Mouse (Mus musculus) embryonic fibroblast, embryonic 13.5 days (primary cell): ENCODE results near the gene Tnfrsf12a. TPM values are rescaled to one million over a fixed set of nuclear protein-coding genes. Genes with fewer than 3 reads are reported as not detected.

Source experiments
- H3K27ac ChIP-seq: 2 replicates; pipeline ENCODE4 v1.5.1; 2012; ENCODE audit warnings: low read length, control low read depth, inconsistent platforms; ENCODE audit not compliant: insufficient read depth
- H3K4me1 ChIP-seq: 2 replicates; pipeline ENCODE4 v1.6.1; 2011; ENCODE audit warnings: low read length; ENCODE audit not compliant: control insufficient read depth, insufficient read depth
- H3K4me3 ChIP-seq: 2 replicates; pipeline ENCODE4 v1.5.1; 2011; ENCODE audit warnings: mild to moderate bottlenecking, control low read depth, low read length; ENCODE audit not compliant: insufficient read depth
- CTCF ChIP-seq: IDR thresholded peaks from 2 replicates; pipeline ENCODE4 v1.5.1; 2011; ENCODE audit warnings: mild to moderate bottlenecking, control low read depth, low read length, moderate library complexity, borderline replicate concordance; ENCODE audit not compliant: insufficient read depth
- POLR2A ChIP-seq: IDR thresholded peaks from 2 replicates; pipeline ENCODE4 v1.6.1; 2011; ENCODE audit warnings: low read depth, mild to moderate bottlenecking, control low read depth, low read length, moderate library complexity
- polyA plus RNA-seq: library from polyadenylated mRNA; stranded (reverse); fragments of >200 nt; gene quantifications from 2 replicates; pipeline ENCODE4 v1.2.4, GENCODE M21; 2011; ENCODE audit warnings: low read depth; ENCODE audit not compliant: missing spikeins, insufficient read length

Tnfrsf12a gene
- polyA plus RNA-seq, 1 experiment: 126 TPM

- Histone ChIP-seq H3K4me3 (no peak overlapping the region), H3K27ac (no peak overlapping the region), H3K4me1 (no peaks in the 10 kb centered on the region)
- TF ChIP-seq CTCF (no peak), POLR2A (no peak)
These were observed 23.9 kb downstream of the Tnfrsf12a start for GRCm38 (mm10) chr17:23653324-23653723.

GRCm38 (mm10) chr17:23651363-23651762, 25.9 kb downstream of the Tnfrsf12a start:
- no peak overlapping the region for H3K4me3 ChIP-seq
- TF ChIP-seq POLR2A (no peak), CTCF (no peak)
- no peaks in the 10 kb centered on the region for H3K4me1 ChIP-seq
- H3K27ac ChIP-seq: no peak overlapping the region

- no peak overlapping the region for H3K27ac ChIP-seq
- no peaks in the 10 kb centered on the region for H3K4me1 ChIP-seq
- TF ChIP-seq POLR2A (no peak), CTCF (no peak)
- no peak overlapping the region for H3K4me3 ChIP-seq
These were observed 31.4 kb downstream of the Tnfrsf12a start for GRCm38 (mm10) chr17:23645894-23646293.

- Histone ChIP-seq H3K27ac (no peak within 1 kb of the TSS), H3K4me1 (no peaks in the 10 kb centered on the region), H3K4me3 (peak within 1 kb of the TSS; percentile 31)
- no peak for TF ChIP-seq POLR2A
- no peak for TF ChIP-seq CTCF
These were observed 32.4 kb downstream of the Tnfrsf12a start, which contains the start of gene Mmp25 for GRCm38 (mm10) chr17:23644613-23645495. Gene Mmp25 (minus strand): TSS chr17:23645277.

- Histone ChIP-seq H3K27ac (no peak overlapping the region), H3K4me3 (no peak overlapping the region), H3K4me1 (no peaks in the 10 kb centered on the region)
- TF ChIP-seq POLR2A (no peak), CTCF (no peak)
These were observed 46.0 kb downstream of the Tnfrsf12a start for GRCm38 (mm10) chr17:23631241-23631640.

- Histone ChIP-seq H3K4me1 (no peaks in the 10 kb centered on the region), H3K27ac (no peak overlapping the region), H3K4me3 (no peak overlapping the region)
- TF ChIP-seq POLR2A (no peak), CTCF (peak; percentile 90)
These were observed 46.9 kb downstream of the Tnfrsf12a start for GRCm38 (mm10) chr17:23630195-23631020.

GRCm38 (mm10) chr17:23627813-23628212, 49.5 kb downstream of the Tnfrsf12a start:
- Histone ChIP-seq H3K4me1 (no peaks in the 10 kb centered on the region), H3K4me3 (no peak overlapping the region), H3K27ac (no peak overlapping the region)
- no peak for TF ChIP-seq POLR2A
- TF ChIP-seq CTCF: no peak

Other genes starting within 250 kb of the Tnfrsf12a start
- not detected in 2 replicates for gene Vmn2r117, start 197.8 kb downstream of the Tnfrsf12a start, polyA plus RNA-seq
- 6.5 TPM in 2 replicates for gene Zfp213, start 113.2 kb downstream of the Tnfrsf12a start, polyA plus RNA-seq
- gene Zfp13, start 78.0 kb downstream of the Tnfrsf12a start, polyA plus RNA-seq: 5.3 and 8.1 TPM in 2 replicates
- gene Zscan10, start 76.6 kb downstream of the Tnfrsf12a start, polyA plus RNA-seq: not detected in 2 replicates
- 0.30 and 0.50 TPM in 2 replicates for gene Mmp25, start 32.2 kb downstream of the Tnfrsf12a start, polyA plus RNA-seq
- not detected in 2 replicates for gene Bicdl2, start 17.0 kb downstream of the Tnfrsf12a start, polyA plus RNA-seq
- 146 and 164 TPM in 2 replicates for gene Hcfc1r1, start 3.9 kb downstream of the Tnfrsf12a start, polyA plus RNA-seq
- gene Thoc6, start 3.6 kb downstream of the Tnfrsf12a start, polyA plus RNA-seq: 15.7 and 20.1 TPM in 2 replicates
- gene Cldn6, start 1.8 kb upstream of the Tnfrsf12a start, polyA plus RNA-seq: not detected in 2 replicates
- gene Cldn9, start 6.6 kb upstream of the Tnfrsf12a start, polyA plus RNA-seq: not detected in 2 replicates
- gene 1520401A03Rik, start 45.3 kb upstream of the Tnfrsf12a start, polyA plus RNA-seq: not detected in 2 replicates
- gene Pkmyt1, start 48.9 kb upstream of the Tnfrsf12a start, polyA plus RNA-seq: 9.2 and 10.9 TPM in 2 replicates
- 5.1 and 6.3 TPM in 2 replicates for gene Paqr4, start 63.4 kb upstream of the Tnfrsf12a start, polyA plus RNA-seq
- not detected in 2 replicates for gene Kremen2, start 68.4 kb upstream of the Tnfrsf12a start, polyA plus RNA-seq
- gene Flywch1, start 94.1 kb upstream of the Tnfrsf12a start, polyA plus RNA-seq: 29.3 and 33.0 TPM in 2 replicates
- 2.2 and 2.8 TPM in 2 replicates for gene Flywch2, start 108.6 kb upstream of the Tnfrsf12a start, polyA plus RNA-seq
- 264 and 303 TPM in 2 replicates for gene Srrm2, start 113.1 kb upstream of the Tnfrsf12a start, polyA plus RNA-seq
- 303 and 364 TPM in 2 replicates for gene Elob, start 151.7 kb upstream of the Tnfrsf12a start, polyA plus RNA-seq
- not detected in 2 replicates for gene Prss33, start 158.6 kb upstream of the Tnfrsf12a start, polyA plus RNA-seq
- gene Prss32, start 166.4 kb upstream of the Tnfrsf12a start, polyA plus RNA-seq: not detected in 2 replicates
- not detected in 2 replicates for gene Prss41, start 166.7 kb upstream of the Tnfrsf12a start, polyA plus RNA-seq
- gene Prss21, start 190.6 kb upstream of the Tnfrsf12a start, polyA plus RNA-seq: not detected in 2 replicates
- gene Dcpp1, start 203.4 kb upstream of the Tnfrsf12a start, polyA plus RNA-seq: not detected in 2 replicates
- gene Dcpp2, start 203.4 kb upstream of the Tnfrsf12a start, polyA plus RNA-seq: not detected in 2 replicates
- gene Dcpp3, start 240.0 kb upstream of the Tnfrsf12a start, polyA plus RNA-seq: not detected in 2 replicates